11 mouse cellular contexts compared by ENCODE assay signal in genomic region chr3:96179531-96179930, GRCm38 (mm10). TPM values are rescaled to one million over a fixed set of nuclear protein-coding genes. Genes with fewer than 3 reads are reported as not detected.
DNase-seq lines count a peak whose midpoint lies in the region; ATAC-seq and TF ChIP-seq lines count a peak whose summit lies in the region.
"Had no signal": no experiment of that assay in that cellular context is flagged by ENCODE, and none has a peak within 500 bp of the region (broad histone marks: within the 10 kb centered on the region; RNA-seq: fewer than 3 reads in every experiment).

No protein-coding gene starts in this region.

- peaks cover 20% of the 10 kb centered on the region for H3K36me3 ChIP-seq in liver, adult 2 months (ENCODE audit: control insufficient read depth, insufficient read depth, low read length)
- H3K36me3 ChIP-seq in liver, embryonic 12.5 days: peaks cover 42% of the 10 kb centered on the region

- no peak for TF ChIP-seq CTCF in cerebellum, adult 2 months (IDR thresholded peaks at IDR 0.05; ENCODE audit: borderline replicate concordance, insufficient read depth, low read depth, low read length)
- no peak for TF ChIP-seq CTCF in liver, adult 2 months (IDR thresholded peaks at IDR 0.05; ENCODE audit: low read depth, low read length)

- no peak overlapping the region for H3K9ac ChIP-seq in liver, adult 2 months (ENCODE audit: low read depth, low read length)
- no peak overlapping the region for H3K9ac ChIP-seq in liver, embryonic 12.5 days
- H3K9ac ChIP-seq: embryonic facial prominence, embryonic 13.5 days; hindbrain, embryonic 15.5 days had no signal

- H3K27me3 ChIP-seq in cerebellum, adult 2 months (ENCODE audit: control insufficient read depth, insufficient read depth, low read length): no peaks in the 10 kb centered on the region
- H3K27me3 ChIP-seq in liver, adult 2 months (ENCODE audit: control insufficient read depth, insufficient read depth, low read length): no peaks in the 10 kb centered on the region
- peaks cover 28% of the 10 kb centered on the region for H3K27me3 ChIP-seq in liver, embryonic 12.5 days (replicated peaks)
- H3K27me3 ChIP-seq: embryonic facial prominence, embryonic 13.5 days; hindbrain, embryonic 15.5 days had no signal

- WGBS in cerebellum, adult 2 months: 14% methylated on average over 4 of the region's 4 CpGs
- WGBS in liver, adult 2 months: 35% methylated on average over 4 of the region's 4 CpGs
- 74% methylated on average over 4 of the region's 4 CpGs for WGBS in liver, embryonic 12.5 days (ENCODE audit: insufficient replicate concordance)

- no peak for ATAC-seq in liver, embryonic 12.5 days

- no peak overlapping the region for H3K4me3 ChIP-seq in cerebellum, adult 2 months (replicated peaks; ENCODE audit: insufficient read depth, low read depth, low read length)
- no peak overlapping the region for H3K4me3 ChIP-seq in liver, adult 2 months (ENCODE audit: insufficient read depth, low read depth, low read length)
- H3K4me3 ChIP-seq in liver, embryonic 12.5 days: no peak overlapping the region
- H3K4me3 ChIP-seq: embryonic facial prominence, embryonic 13.5 days; hindbrain, embryonic 15.5 days had no signal

- H3K4me2 ChIP-seq in liver, embryonic 12.5 days: no peak overlapping the region
- H3K4me2 ChIP-seq: embryonic facial prominence, embryonic 13.5 days; hindbrain, embryonic 15.5 days had no signal

- H3K79me2 ChIP-seq in liver, adult 2 months (ENCODE audit: control insufficient read depth, insufficient read depth, low read length): no peaks in the 10 kb centered on the region

- no peak for TF ChIP-seq POLR2A in cerebellum, adult 2 months (IDR thresholded peaks at IDR 0.05; ENCODE audit: borderline replicate concordance, insufficient read depth, low read length)
- no peak for TF ChIP-seq POLR2A in liver, adult 2 months (IDR thresholded peaks at IDR 0.05; ENCODE audit: extremely low read depth, insufficient read depth, low read length)

- no peaks in the 10 kb centered on the region for H3K9me3 ChIP-seq in liver, embryonic 12.5 days (replicated peaks)
- H3K9me3 ChIP-seq: embryonic facial prominence, embryonic 13.5 days; hindbrain, embryonic 15.5 days had no signal

- DNase-seq in cerebellum, adult 2 months: peak; percentile 56 to 73
- no peak for DNase-seq in cerebellum, adult 11 months
- DNase-seq in liver, adult 2 months (ENCODE audit: extremely low read depth, low read depth, low spot score): peak; percentile 79
- peak; percentile 76 for DNase-seq in cerebellum, adult 9-10 months
- peak; percentile 65 for DNase-seq in heart, postnatal 4 days
- no peak for DNase-seq in B cell, adult 2 months
- no peak for DNase-seq in ovary, adult 18-20 months (ENCODE audit: low spot score)
- DNase-seq: thymus, postnatal 4 days had no signal

- H3K27ac ChIP-seq in cerebellum, adult 2 months (ENCODE audit: insufficient read depth, low read length): no peak overlapping the region
- H3K27ac ChIP-seq in liver, adult 2 months (replicated peaks; ENCODE audit: insufficient read depth, low read depth, low read length): no peak overlapping the region
- H3K27ac ChIP-seq in liver, embryonic 12.5 days: no peak overlapping the region
- H3K27ac ChIP-seq: embryonic facial prominence, embryonic 13.5 days; hindbrain, embryonic 15.5 days had no signal

- H3K4me1 ChIP-seq in cerebellum, adult 2 months (ENCODE audit: control insufficient read depth, insufficient read depth, low read length): peaks cover 21% of the 10 kb centered on the region
- no peaks in the 10 kb centered on the region for H3K4me1 ChIP-seq in liver, adult 2 months (ENCODE audit: control insufficient read depth, insufficient read depth, low read length)
- peaks cover 42% of the 10 kb centered on the region for H3K4me1 ChIP-seq in liver, embryonic 12.5 days

RNA-seq across cellular contexts. Expression of gene Sv2a, which starts 1.4 kb away (rescaled TPM):
- 399 and 405 TPM in 2 replicates for polyA plus RNA-seq in cerebellum, adult 2 months (2012; rRNA removed)
- under 0.01 and 0.07 TPM in 2 replicates for total RNA-seq in liver, adult 2 months (2014; rRNA removed)
- polyA plus RNA-seq in liver, adult 2 months (2012; rRNA removed): 0.04 and 0.66 TPM in 2 replicates
- 1.1 and 1.4 TPM in 2 replicates for polyA plus RNA-seq in liver, embryonic 12.5 days (2016; fragmentation: Nextera tagmentation; extraction: Ambion mirVana)
- 10 to 100 TPM; 19.3 to 20.6 TPM for total RNA-seq in heart, postnatal 4 days (2021)

RNA-seq across cellular contexts. Expression of gene Sf3b4, which starts 7.4 kb away (rescaled TPM):
- 59.5 and 66.4 TPM in 2 replicates for polyA plus RNA-seq in cerebellum, adult 2 months (2012; rRNA removed)
- 2.7 and 5.2 TPM in 2 replicates for total RNA-seq in liver, adult 2 months (2014; rRNA removed)
- 23.5 and 29.7 TPM in 2 replicates for polyA plus RNA-seq in liver, adult 2 months (2012; rRNA removed)
- 135 and 142 TPM in 2 replicates for polyA plus RNA-seq in liver, embryonic 12.5 days (2016; fragmentation: Nextera tagmentation; extraction: Ambion mirVana)
- 10 to 100 TPM; 34.1 to 36.8 TPM for total RNA-seq in heart, postnatal 4 days (2021)

RNA-seq across cellular contexts. Expression of gene Mtmr11, which starts 17.7 kb away (rescaled TPM):
- polyA plus RNA-seq in cerebellum, adult 2 months (2012; rRNA removed): 22.5 and 24.4 TPM in 2 replicates
- 1.2 and 1.4 TPM in 2 replicates for total RNA-seq in liver, adult 2 months (2014; rRNA removed)
- 1.1 and 2.8 TPM in 2 replicates for polyA plus RNA-seq in liver, adult 2 months (2012; rRNA removed)
- polyA plus RNA-seq in liver, embryonic 12.5 days (2016; fragmentation: Nextera tagmentation; extraction: Ambion mirVana): 2.4 and 3.9 TPM in 2 replicates
- total RNA-seq in heart, postnatal 4 days (2021): 1 to 10 TPM; 4.2 to 4.6 TPM

RNA-seq across cellular contexts. Expression of gene Bola1, which starts 40.0 kb away (rescaled TPM):
- 47.0 and 47.8 TPM in 2 replicates for polyA plus RNA-seq in cerebellum, adult 2 months (2012; rRNA removed)
- total RNA-seq in liver, adult 2 months (2014; rRNA removed): 68.7 and 74.7 TPM in 2 replicates
- 44.0 and 56.0 TPM in 2 replicates for polyA plus RNA-seq in liver, adult 2 months (2012; rRNA removed)
- 57.4 and 61.7 TPM in 2 replicates for polyA plus RNA-seq in liver, embryonic 12.5 days (2016; fragmentation: Nextera tagmentation; extraction: Ambion mirVana)
- total RNA-seq in heart, postnatal 4 days (2021): 10 to 100 TPM; 18.8 to 20.9 TPM

RNA-seq across cellular contexts. Expression of gene Hist2h2ab, which starts 40.1 kb away (rescaled TPM):
- polyA plus RNA-seq in cerebellum, adult 2 months (2012; rRNA removed): 2.0 and 3.5 TPM in 2 replicates
- 8.9 TPM in 2 replicates for total RNA-seq in liver, adult 2 months (2014; rRNA removed)
- polyA plus RNA-seq in liver, adult 2 months (2012; rRNA removed): 0.81 TPM in 1 of 2 replicates, not detected in the other
- 0.71 and 0.86 TPM in 2 replicates for polyA plus RNA-seq in liver, embryonic 12.5 days (2016; fragmentation: Nextera tagmentation; extraction: Ambion mirVana)
- 10 to 100 TPM; 25.5 to 29.9 TPM for total RNA-seq in heart, postnatal 4 days (2021)

Comparison
In these comparisons a context has a peak if more than half of its experiments do, and no peak if none do; other contexts are left out.
1. DNase-seq: peak in cerebellum, adult 2 months (2 of 2), liver, adult 2 months (single experiment), cerebellum, adult 9-10 months (single experiment) and heart, postnatal 4 days (single experiment); none in cerebellum, adult 11 months (single experiment), B cell, adult 2 months (0 of 2) and ovary, adult 18-20 months (single experiment).
2. RNA of gene Sv2a, which starts 1.4 kb away (polyA plus RNA-seq): 399 to 405 TPM in cerebellum, adult 2 months; 1.1 to 1.4 TPM in liver, embryonic 12.5 days and 0.04 to 0.66 TPM in liver, adult 2 months; every median in the first group is over 100 times any median in the second.